Mouse (Mus musculus) liver, embryonic 15.5 days (tissue): ENCODE measurements around the gene Rfpl4. TPM values are rescaled to one million over a fixed set of nuclear protein-coding genes. Genes with fewer than 3 reads are reported as not detected.
A peak's percentile ranks its signal among the peaks of the same experiment; 100 is the strongest.

Experiments
- ATAC-seq: fragments of 200-750 bp; cut with Nextera tagmentation; 2 replicates; pipeline ENCODE4 v1.8.0; 2017; ENCODE audit warnings: moderate number of reproducible peaks, mild to moderate bottlenecking, moderate library complexity; ENCODE audit not compliant: insufficient read depth
- H3K27ac ChIP-seq: fragments of 300-500 bp; sonication (generic); replicated peaks from 2 replicates; pipeline ENCODE4 v1.5.1; 2015; ENCODE audit warnings: mild to moderate bottlenecking, inconsistent platforms
- H3K27me3 ChIP-seq: fragments of 300-500 bp; sonication (generic); 2 replicates; pipeline ENCODE4 v1.6.1; 2015; ENCODE audit warnings: mild to moderate bottlenecking, inconsistent platforms
- H3K36me3 ChIP-seq: fragments of 300-500 bp; sonication (generic); replicated peaks from 2 replicates; pipeline ENCODE4 v1.6.1; 2015; ENCODE audit warnings: moderate library complexity, mild to moderate bottlenecking, inconsistent platforms
- H3K4me1 ChIP-seq: fragments of 300-500 bp; sonication (generic); replicated peaks from 2 replicates; pipeline ENCODE4 v1.6.1; 2015; ENCODE audit warnings: inconsistent platforms
- H3K4me2 ChIP-seq: fragments of 300-500 bp; sonication (generic); 2 replicates; pipeline ENCODE4 v1.6.1; 2015; ENCODE audit warnings: moderate library complexity, mild to moderate bottlenecking, inconsistent platforms
- H3K4me3 ChIP-seq: fragments of 300-500 bp; sonication (generic); replicated peaks from 2 replicates; pipeline ENCODE4 v1.5.1; 2015; ENCODE audit warnings: mild to moderate bottlenecking, inconsistent platforms
- H3K9ac ChIP-seq: fragments of 300-500 bp; sonication (generic); 2 replicates; pipeline ENCODE4 v1.6.1; 2015; ENCODE audit warnings: moderate library complexity, mild to moderate bottlenecking, inconsistent platforms
- H3K9me3 ChIP-seq: fragments of 300-500 bp; sonication (generic); replicated peaks from 2 replicates; pipeline ENCODE4 v1.6.1; 2016; ENCODE audit warnings: inconsistent platforms
- WGBS: fragments of 180-500 bp; shearing (Covaris S2); methylation state at CpG from one replicate; pipeline ENCODE4 v1.1.7; 2015; ENCODE audit warnings: mixed read lengths; ENCODE audit not compliant: insufficient replicate concordance; 5-methylcytosine and 5-hydroxymethylcytosine counted together
- polyA plus RNA-seq: library from polyadenylated mRNA; unstranded; fragments of >200 nt; fragmentation: Nextera tagmentation; extraction: Ambion mirVana; gene quantifications from 2 replicates; pipeline ENCODE4 v1.2.1, GENCODE M21; 2015

The Rfpl4 gene
- polyA plus RNA-seq, 1 experiment from 2014 or later: not detected

GRCm38 (mm10) chr7:5092831-5093510 lies 23.8 kb downstream of the Rfpl4 start:
- no peaks in the 10 kb centered on the region for H3K9me3 ChIP-seq
- no peaks in the 10 kb centered on the region for H3K27me3 ChIP-seq
- no peak overlapping the region for H3K4me2 ChIP-seq
- H3K4me3 ChIP-seq: no peak overlapping the region
- no peak overlapping the region for H3K27ac ChIP-seq
- no peak for ATAC-seq
- 81% methylated on average over 21 of the region's 21 CpGs for WGBS
- H3K36me3 ChIP-seq: peaks cover 99% of the 10 kb centered on the region
- no peak overlapping the region for H3K9ac ChIP-seq
- peaks cover 5% of the 10 kb centered on the region; the same call in 1 of the 2 replicates for H3K4me1 ChIP-seq

- no peak overlapping the region for H3K27ac ChIP-seq
- peaks cover 99% of the 10 kb centered on the region for H3K36me3 ChIP-seq
- WGBS: 84% methylated on average over 6 of the region's 6 CpGs
- no peak overlapping the region for H3K9ac ChIP-seq
- no peak overlapping the region for H3K4me2 ChIP-seq
- H3K9me3 ChIP-seq: no peaks in the 10 kb centered on the region
- H3K4me3 ChIP-seq: no peak overlapping the region
- peaks cover 10% of the 10 kb centered on the region; the same call in 1 of the 2 replicates for H3K4me1 ChIP-seq
- H3K27me3 ChIP-seq: no peaks in the 10 kb centered on the region
- ATAC-seq: no peak
These were observed 24.4 kb downstream of the Rfpl4 start for GRCm38 (mm10) chr7:5092381-5092780.

GRCm38 (mm10) chr7:5091008-5091728 lies 25.6 kb downstream of the Rfpl4 start:
- no peak overlapping the region for H3K4me3 ChIP-seq
- no peak for ATAC-seq
- no peak overlapping the region; the same call in 1 of the 2 replicates for H3K27ac ChIP-seq
- WGBS: 84% methylated on average over 15 of the region's 15 CpGs
- H3K4me1 ChIP-seq: peaks cover 19% of the 10 kb centered on the region
- no peak overlapping the region for H3K9ac ChIP-seq
- no peaks in the 10 kb centered on the region for H3K27me3 ChIP-seq
- H3K36me3 ChIP-seq: peaks cover 99% of the 10 kb centered on the region
- H3K9me3 ChIP-seq: no peaks in the 10 kb centered on the region
- no peak overlapping the region for H3K4me2 ChIP-seq

- Histone ChIP-seq H3K27me3 (no peaks in the 10 kb centered on the region), H3K9ac (no peak overlapping the region), H3K4me2 (no peak overlapping the region), H3K9me3 (no peaks in the 10 kb centered on the region), H3K27ac (no peak overlapping the region), H3K4me3 (no peak overlapping the region), H3K4me1 (peaks cover 30% of the 10 kb centered on the region), H3K36me3 (peaks cover 99% of the 10 kb centered on the region)
- no peak for ATAC-seq
- 88% methylated on average over 15 of the region's 15 CpGs for WGBS
These were observed 26.9 kb downstream of the Rfpl4 start for GRCm38 (mm10) chr7:5089853-5090252.

GRCm38 (mm10) chr7:5087886-5088285 lies 28.9 kb downstream of the Rfpl4 start:
- no peak overlapping the region for H3K27ac ChIP-seq
- H3K9ac ChIP-seq: no peak overlapping the region
- no peaks in the 10 kb centered on the region for H3K9me3 ChIP-seq
- no peak overlapping the region for H3K4me2 ChIP-seq
- H3K4me1 ChIP-seq: peaks cover 50% of the 10 kb centered on the region
- no peak overlapping the region for H3K4me3 ChIP-seq
- WGBS: 74% methylated on average over 4 of the region's 4 CpGs
- H3K36me3 ChIP-seq: peaks cover 99% of the 10 kb centered on the region
- H3K27me3 ChIP-seq: no peaks in the 10 kb centered on the region
- no peak for ATAC-seq

- H3K9ac ChIP-seq: no peak overlapping the region
- H3K9me3 ChIP-seq: no peaks in the 10 kb centered on the region
- WGBS: 78% methylated on average over 5 of the region's 5 CpGs
- no peak overlapping the region for H3K4me2 ChIP-seq
- no peak overlapping the region for H3K4me3 ChIP-seq
- H3K27ac ChIP-seq: no peak overlapping the region
- no peak for ATAC-seq
- peaks cover 96% of the 10 kb centered on the region for H3K36me3 ChIP-seq
- H3K4me1 ChIP-seq: peaks cover 57% of the 10 kb centered on the region
- no peaks in the 10 kb centered on the region for H3K27me3 ChIP-seq
These were observed 29.8 kb downstream of the Rfpl4 start for GRCm38 (mm10) chr7:5086921-5087440.

- no peak overlapping the region for H3K4me3 ChIP-seq
- H3K9ac ChIP-seq: no peak overlapping the region
- no peaks in the 10 kb centered on the region for H3K27me3 ChIP-seq
- 17% methylated on average over 1 of the region's 1 CpGs for WGBS
- ATAC-seq: no peak
- H3K36me3 ChIP-seq: peaks cover 83% of the 10 kb centered on the region
- no peaks in the 10 kb centered on the region for H3K9me3 ChIP-seq
- no peak overlapping the region for H3K4me2 ChIP-seq
- H3K4me1 ChIP-seq: peaks cover 71% of the 10 kb centered on the region
- no peak overlapping the region for H3K27ac ChIP-seq
These were observed 31.2 kb downstream of the Rfpl4 start for GRCm38 (mm10) chr7:5085512-5085911.

GRCm38 (mm10) chr7:5083325-5084105 lies 33.2 kb downstream of the Rfpl4 start:
- Histone ChIP-seq H3K9me3 (no peaks in the 10 kb centered on the region), H3K4me2 (peak overlapping the region; percentile 35), H3K4me1 (peaks cover 79% of the 10 kb centered on the region), H3K9ac (no peak overlapping the region), H3K4me3 (no peak overlapping the region), H3K36me3 (peaks cover 72% of the 10 kb centered on the region), H3K27ac (peak overlapping the region; percentile 39; the same call in 1 of the 2 replicates), H3K27me3 (no peaks in the 10 kb centered on the region)
- 74% methylated on average over 18 of the region's 18 CpGs for WGBS
- no peak for ATAC-seq

GRCm38 (mm10) chr7:5081939-5082338 lies 34.8 kb downstream of the Rfpl4 start:
- H3K9me3 ChIP-seq: no peaks in the 10 kb centered on the region
- H3K36me3 ChIP-seq: peaks cover 72% of the 10 kb centered on the region
- H3K9ac ChIP-seq: peak overlapping the region; percentile 98
- 81% methylated on average over 2 of the region's 2 CpGs for WGBS
- peak overlapping the region; percentile 86 for H3K4me2 ChIP-seq
- H3K27me3 ChIP-seq: no peaks in the 10 kb centered on the region
- ATAC-seq: no peak
- H3K27ac ChIP-seq: peak overlapping the region; percentile 93
- H3K4me3 ChIP-seq: peak overlapping the region; percentile 95
- H3K4me1 ChIP-seq: peaks cover 78% of the 10 kb centered on the region

- no peaks in the 10 kb centered on the region for H3K27me3 ChIP-seq
- H3K27ac ChIP-seq: peak overlapping the region; percentile 93
- peak overlapping the region; percentile 86 for H3K4me2 ChIP-seq
- peaks cover 79% of the 10 kb centered on the region for H3K4me1 ChIP-seq
- peak overlapping the region; percentile 95 for H3K4me3 ChIP-seq
- no peaks in the 10 kb centered on the region for H3K9me3 ChIP-seq
- H3K9ac ChIP-seq: peak overlapping the region; percentile 98
- H3K36me3 ChIP-seq: peaks cover 72% of the 10 kb centered on the region
- 11% methylated on average over 6 of the region's 6 CpGs for WGBS
- peak; percentile 55 for ATAC-seq
These were observed 35.5 kb downstream of the Rfpl4 start for GRCm38 (mm10) chr7:5081241-5081640.

GRCm38 (mm10) chr7:5080815-5081214 lies 35.9 kb downstream of the Rfpl4 start:
- ATAC-seq: no peak
- peak overlapping the region; percentile 95 for H3K4me3 ChIP-seq

More at GRCm38 (mm10) chr7:5080815-5081214, 35.9 kb downstream of the Rfpl4 start:
- 5% methylated on average over 6 of the region's 6 CpGs for WGBS
- H3K36me3 ChIP-seq: peaks cover 71% of the 10 kb centered on the region
- H3K9ac ChIP-seq: peak overlapping the region; percentile 98
- no peaks in the 10 kb centered on the region for H3K27me3 ChIP-seq
- peak overlapping the region; percentile 93 for H3K27ac ChIP-seq
- H3K9me3 ChIP-seq: no peaks in the 10 kb centered on the region
- H3K4me2 ChIP-seq: peak overlapping the region; percentile 86
- H3K4me1 ChIP-seq: peaks cover 79% of the 10 kb centered on the region
